Mouse (Mus musculus) telencephalon, adult 2 months (tissue): ENCODE measurements around the gene Kirrel3.

ENCODE experiments used
- DNase-seq: peaks from one replicate; pipeline ENCODE4 v3.0.0-alpha.2; 2011; ENCODE audit warnings: low read depth, low spot score

Kirrel3 gene

GRCm38 (mm10) chr9:34593889-34594288, 108.2 kb downstream of the Kirrel3 start:
- no peak for DNase-seq

GRCm38 (mm10) chr9:34600326-34600725, 114.6 kb downstream of the Kirrel3 start:
- DNase-seq = no peak

- no peak for DNase-seq
Measured at GRCm38 (mm10) chr9:34603750-34604149, 118.1 kb downstream of the Kirrel3 start.

- no peak for DNase-seq
Measured at GRCm38 (mm10) chr9:34604931-34605330, 119.2 kb downstream of the Kirrel3 start.

- DNase-seq = no peak
Measured at GRCm38 (mm10) chr9:34605486-34605885, 119.8 kb downstream of the Kirrel3 start.

GRCm38 (mm10) chr9:34607976-34608375, 122.3 kb downstream of the Kirrel3 start:
- DNase-seq = no peak

- DNase-seq = no peak
Measured at GRCm38 (mm10) chr9:34612886-34613769, 127.4 kb downstream of the Kirrel3 start.

GRCm38 (mm10) chr9:34618099-34618498, 132.4 kb downstream of the Kirrel3 start:
- DNase-seq = no peak

GRCm38 (mm10) chr9:34619913-34620312, 134.2 kb downstream of the Kirrel3 start:
- no peak for DNase-seq

- DNase-seq = no peak
Measured at GRCm38 (mm10) chr9:34623526-34623925, 137.8 kb downstream of the Kirrel3 start.

- no peak for DNase-seq
Measured at GRCm38 (mm10) chr9:34624021-34624420, 138.3 kb downstream of the Kirrel3 start.

GRCm38 (mm10) chr9:34628841-34629240, 143.1 kb downstream of the Kirrel3 start:
- DNase-seq = no peak

- DNase-seq = no peak
Measured at GRCm38 (mm10) chr9:34635696-34636095, 150.0 kb downstream of the Kirrel3 start.

- no peak for DNase-seq
Measured at GRCm38 (mm10) chr9:34643917-34644316, 158.2 kb downstream of the Kirrel3 start.

- no peak for DNase-seq
Measured at GRCm38 (mm10) chr9:34644392-34644791, 158.7 kb downstream of the Kirrel3 start.

- no peak for DNase-seq
Measured at GRCm38 (mm10) chr9:34646831-34647230, 161.1 kb downstream of the Kirrel3 start.

GRCm38 (mm10) chr9:34652278-34652677, 166.6 kb downstream of the Kirrel3 start:
- no peak for DNase-seq

- DNase-seq = no peak
Measured at GRCm38 (mm10) chr9:34653141-34653540, 167.4 kb downstream of the Kirrel3 start.

- DNase-seq = no peak
Measured at GRCm38 (mm10) chr9:34660566-34660965, 174.9 kb downstream of the Kirrel3 start.

- no peak for DNase-seq
Measured at GRCm38 (mm10) chr9:34663412-34663811, 177.7 kb downstream of the Kirrel3 start.

GRCm38 (mm10) chr9:34665361-34666129, 179.9 kb downstream of the Kirrel3 start:
- no peak for DNase-seq

- DNase-seq = no peak
Measured at GRCm38 (mm10) chr9:34667182-34667581, 181.5 kb downstream of the Kirrel3 start.

GRCm38 (mm10) chr9:34670906-34671305, 185.2 kb downstream of the Kirrel3 start:
- DNase-seq = no peak
